Mouse (Mus musculus) liver, embryonic 16.5 days (tissue): Measurements from ENCODE around the gene Lsamp. TPM values are rescaled to one million over a fixed set of nuclear protein-coding genes. Genes with fewer than 3 reads are reported as not detected.

Source experiments
- ATAC-seq: fragments of 200-750 bp; cut with Nextera tagmentation; 2 replicates; pipeline ENCODE4 v1.8.0; 2017; ENCODE audit warnings: low read depth, mild to moderate bottlenecking, moderate number of reproducible peaks, moderate library complexity
- H3K27ac ChIP-seq: fragments of 300-500 bp; sonication (generic); 2 replicates; pipeline ENCODE4 v1.5.1; 2014; ENCODE audit warnings: mild to moderate bottlenecking, low read length
- H3K27me3 ChIP-seq: fragments of 300-500 bp; sonication (generic); 2 replicates; pipeline ENCODE4 v1.6.1; 2014; ENCODE audit warnings: low read depth, low read length, mixed read lengths; ENCODE audit not compliant: control insufficient read depth, insufficient read depth
- H3K36me3 ChIP-seq: fragments of 300-500 bp; sonication (generic); 2 replicates; pipeline ENCODE4 v1.6.1; 2014; ENCODE audit warnings: mild to moderate bottlenecking; ENCODE audit not compliant: control insufficient read depth, insufficient read depth
- H3K4me1 ChIP-seq: fragments of 300-500 bp; sonication (generic); 2 replicates; pipeline ENCODE4 v1.6.1; 2014; ENCODE audit warnings: low read depth, low read length, mixed read lengths; ENCODE audit not compliant: control insufficient read depth
- H3K4me2 ChIP-seq: fragments of 300-500 bp; sonication (generic); 2 replicates; pipeline ENCODE4 v1.6.1; 2014; ENCODE audit warnings: low read depth, low read length, mixed read lengths
- H3K4me3 ChIP-seq: fragments of 300-500 bp; sonication (generic); 2 replicates; pipeline ENCODE4 v1.5.1; 2014; ENCODE audit warnings: low read depth, mild to moderate bottlenecking, low read length
- H3K9ac ChIP-seq: fragments of 300-500 bp; sonication (generic); 2 replicates; pipeline ENCODE4 v1.6.1; 2014; ENCODE audit warnings: low read depth, low read length
- H3K9me3 ChIP-seq: fragments of 300-500 bp; sonication (generic); replicated peaks from 2 replicates; pipeline ENCODE4 v1.6.1; 2016; ENCODE audit warnings: low read length; ENCODE audit not compliant: control insufficient read depth
- WGBS: fragments of 180-500 bp; shearing (Covaris S2); extraction: QIAGEN DNeasy Blood & Tissue Kit; methylation state at CpG from one replicate; pipeline ENCODE4 v1.1.7; 2014; ENCODE audit not compliant: insufficient replicate concordance; 5-methylcytosine and 5-hydroxymethylcytosine counted together
- polyA plus RNA-seq: library from polyadenylated mRNA; unstranded; fragments of >200 nt; fragmentation: Nextera tagmentation; extraction: Ambion mirVana; gene quantifications from 2 replicates; pipeline ENCODE4 v1.2.1, GENCODE M21; 2015

Gene Lsamp
- polyA plus RNA-seq, 1 experiment from 2014 or later: 0.15 TPM

GRCm38 (mm10) chr16:42164941-42165340 is 2180.8 kb downstream of the Lsamp start:
- H3K4me2 ChIP-seq: no peak overlapping the region
- H3K4me3 ChIP-seq: no peak overlapping the region
- H3K9me3 ChIP-seq: no peaks in the 10 kb centered on the region
- no peak overlapping the region for H3K9ac ChIP-seq
- no peak overlapping the region for H3K27ac ChIP-seq
- H3K27me3 ChIP-seq: no peaks in the 10 kb centered on the region
- no peaks in the 10 kb centered on the region for H3K36me3 ChIP-seq
- no peak for ATAC-seq
- H3K4me1 ChIP-seq: no peaks in the 10 kb centered on the region

GRCm38 (mm10) chr16:42168292-42168691 is 2184.1 kb downstream of the Lsamp start:
- H3K9me3 ChIP-seq: no peaks in the 10 kb centered on the region
- H3K9ac ChIP-seq: no peak overlapping the region
- no peaks in the 10 kb centered on the region for H3K36me3 ChIP-seq
- H3K27me3 ChIP-seq: no peaks in the 10 kb centered on the region
- no peak overlapping the region for H3K4me3 ChIP-seq
- H3K4me1 ChIP-seq: no peaks in the 10 kb centered on the region
- no peak overlapping the region for H3K27ac ChIP-seq
- no peak overlapping the region for H3K4me2 ChIP-seq
- no peak for ATAC-seq
- 78% methylated on average over 9 of the region's 9 CpGs for WGBS

- H3K9ac ChIP-seq: no peak overlapping the region
Observed at GRCm38 (mm10) chr16:42169447-42170140, 2185.4 kb downstream of the Lsamp start.

GRCm38 (mm10) chr16:42172476-42172875 is 2188.3 kb downstream of the Lsamp start:
- no peak for ATAC-seq
- no peak overlapping the region for H3K27ac ChIP-seq
- 26% methylated on average over 11 of the region's 11 CpGs for WGBS
- H3K27me3 ChIP-seq: no peaks in the 10 kb centered on the region
- no peaks in the 10 kb centered on the region for H3K4me1 ChIP-seq
- H3K36me3 ChIP-seq: no peaks in the 10 kb centered on the region
- H3K9me3 ChIP-seq: no peaks in the 10 kb centered on the region
- H3K9ac ChIP-seq: no peak overlapping the region
- H3K4me3 ChIP-seq: no peak overlapping the region
- no peak overlapping the region for H3K4me2 ChIP-seq

More at GRCm38 (mm10) chr16:42169447-42170140, 2185.4 kb downstream of the Lsamp start:
- Histone ChIP-seq H3K27ac (no peak overlapping the region), H3K27me3 (no peaks in the 10 kb centered on the region), H3K36me3 (no peaks in the 10 kb centered on the region), H3K9me3 (no peaks in the 10 kb centered on the region), H3K4me2 (no peak overlapping the region), H3K4me3 (no peak overlapping the region), H3K4me1 (no peaks in the 10 kb centered on the region)
- WGBS: 17% methylated on average over 8 of the region's 8 CpGs
- no peak for ATAC-seq

- Histone ChIP-seq H3K4me1 (no peaks in the 10 kb centered on the region), H3K9me3 (no peaks in the 10 kb centered on the region), H3K4me3 (no peak overlapping the region), H3K27me3 (no peaks in the 10 kb centered on the region), H3K36me3 (no peaks in the 10 kb centered on the region), H3K9ac (no peak overlapping the region), H3K4me2 (no peak overlapping the region), H3K27ac (no peak overlapping the region)
- ATAC-seq: no peak
- 63% methylated on average over 3 of the region's 3 CpGs for WGBS
Observed at GRCm38 (mm10) chr16:42178866-42179265, 2194.7 kb downstream of the Lsamp start.

GRCm38 (mm10) chr16:42180025-42180424 is 2195.9 kb downstream of the Lsamp start:
- Histone ChIP-seq H3K4me2 (no peak overlapping the region), H3K4me1 (no peaks in the 10 kb centered on the region), H3K9me3 (no peaks in the 10 kb centered on the region), H3K4me3 (no peak overlapping the region), H3K9ac (no peak overlapping the region), H3K27me3 (no peaks in the 10 kb centered on the region), H3K36me3 (no peaks in the 10 kb centered on the region), H3K27ac (no peak overlapping the region)
- 33% methylated on average over 6 of the region's 6 CpGs for WGBS
- ATAC-seq: no peak

- Histone ChIP-seq H3K4me1 (no peaks in the 10 kb centered on the region), H3K27ac (no peak overlapping the region), H3K27me3 (no peaks in the 10 kb centered on the region), H3K36me3 (no peaks in the 10 kb centered on the region), H3K9me3 (no peaks in the 10 kb centered on the region), H3K4me3 (no peak overlapping the region), H3K4me2 (no peak overlapping the region), H3K9ac (no peak overlapping the region)
- no peak for ATAC-seq
- WGBS: 76% methylated on average over 11 of the region's 11 CpGs
Observed at GRCm38 (mm10) chr16:42180473-42180872, 2196.3 kb downstream of the Lsamp start.

GRCm38 (mm10) chr16:42189431-42190081 is 2205.4 kb downstream of the Lsamp start:
- WGBS: 34% methylated on average over 14 of the region's 14 CpGs
- ATAC-seq: no peak
- no peak overlapping the region for H3K27ac ChIP-seq

More at GRCm38 (mm10) chr16:42189431-42190081, 2205.4 kb downstream of the Lsamp start:
- H3K4me3 ChIP-seq: peak overlapping the region; percentile 47
- peak overlapping the region; percentile 58 for H3K4me2 ChIP-seq
- H3K9me3 ChIP-seq: no peaks in the 10 kb centered on the region
- no peaks in the 10 kb centered on the region; the same call in 1 of the 2 replicates for H3K4me1 ChIP-seq
- no peaks in the 10 kb centered on the region for H3K27me3 ChIP-seq
- H3K36me3 ChIP-seq: no peaks in the 10 kb centered on the region
- H3K9ac ChIP-seq: no peak overlapping the region
